Mouse (Mus musculus) hindbrain, embryonic 16.5 days (tissue): ENCODE data around the gene Sdr9c7. TPM values are rescaled to one million over a fixed set of nuclear protein-coding genes. Genes with fewer than 3 reads are reported as not detected.

Source experiments
- ATAC-seq: fragments of 200-750 bp; cut with Nextera tagmentation; 2 replicates; pipeline ENCODE4 v1.8.0; 2017; ENCODE audit warnings: moderate TSS enrichment, moderate library complexity
- H3K27ac ChIP-seq: fragments of 300-500 bp; sonication (generic); 2 replicates; pipeline ENCODE4 v1.5.1; 2014; ENCODE audit warnings: low read depth, mild to moderate bottlenecking, control low read depth, low read length, moderate library complexity
- H3K27me3 ChIP-seq: fragments of 300-500 bp; sonication (generic); replicated peaks from 2 replicates; pipeline ENCODE4 v1.6.1; 2014; ENCODE audit warnings: low read length; ENCODE audit not compliant: control insufficient read depth, insufficient read depth
- H3K36me3 ChIP-seq: fragments of 300-500 bp; sonication (generic); 2 replicates; pipeline ENCODE4 v1.6.1; 2014; ENCODE audit warnings: mild to moderate bottlenecking, low read length, moderate library complexity, mixed read lengths; ENCODE audit not compliant: control insufficient read depth, insufficient read depth
- H3K4me1 ChIP-seq: fragments of 300-500 bp; sonication (generic); 2 replicates; pipeline ENCODE4 v1.6.1; 2014; ENCODE audit warnings: low read depth, low read length; ENCODE audit not compliant: control insufficient read depth, insufficient read depth
- H3K4me2 ChIP-seq: fragments of 300-500 bp; sonication (generic); 2 replicates; pipeline ENCODE4 v1.6.1; 2014; ENCODE audit warnings: mild to moderate bottlenecking, low read length, control low read depth, moderate library complexity
- H3K4me3 ChIP-seq: fragments of 300-500 bp; sonication (generic); 2 replicates; pipeline ENCODE4 v1.5.1; 2014; ENCODE audit warnings: mild to moderate bottlenecking, low read length, control low read depth, moderate library complexity
- H3K9ac ChIP-seq: fragments of 300-500 bp; sonication (generic); 2 replicates; pipeline ENCODE4 v1.6.1; 2014; ENCODE audit warnings: low read depth, mild to moderate bottlenecking, control low read depth, low read length, moderate library complexity
- H3K9me3 ChIP-seq: fragments of 300-500 bp; sonication (generic); 2 replicates; pipeline ENCODE4 v1.6.1; 2014; ENCODE audit warnings: mild to moderate bottlenecking, low read length, moderate library complexity; ENCODE audit not compliant: control insufficient read depth
- WGBS: fragments of 180-500 bp; shearing (Covaris S2); extraction: QIAGEN DNeasy Blood & Tissue Kit; methylation state at CpG from one replicate; pipeline ENCODE4 v1.1.7; 2014; 5-methylcytosine and 5-hydroxymethylcytosine counted together
- polyA plus RNA-seq: library from polyadenylated mRNA; unstranded; fragments of >200 nt; fragmentation: Nextera tagmentation; extraction: Ambion mirVana; gene quantifications from 2 replicates; pipeline ENCODE4 v1.2.1, GENCODE M21; 2015

The Sdr9c7 gene
- polyA plus RNA-seq, 1 experiment from 2014 or later, result not detected

DNA sequence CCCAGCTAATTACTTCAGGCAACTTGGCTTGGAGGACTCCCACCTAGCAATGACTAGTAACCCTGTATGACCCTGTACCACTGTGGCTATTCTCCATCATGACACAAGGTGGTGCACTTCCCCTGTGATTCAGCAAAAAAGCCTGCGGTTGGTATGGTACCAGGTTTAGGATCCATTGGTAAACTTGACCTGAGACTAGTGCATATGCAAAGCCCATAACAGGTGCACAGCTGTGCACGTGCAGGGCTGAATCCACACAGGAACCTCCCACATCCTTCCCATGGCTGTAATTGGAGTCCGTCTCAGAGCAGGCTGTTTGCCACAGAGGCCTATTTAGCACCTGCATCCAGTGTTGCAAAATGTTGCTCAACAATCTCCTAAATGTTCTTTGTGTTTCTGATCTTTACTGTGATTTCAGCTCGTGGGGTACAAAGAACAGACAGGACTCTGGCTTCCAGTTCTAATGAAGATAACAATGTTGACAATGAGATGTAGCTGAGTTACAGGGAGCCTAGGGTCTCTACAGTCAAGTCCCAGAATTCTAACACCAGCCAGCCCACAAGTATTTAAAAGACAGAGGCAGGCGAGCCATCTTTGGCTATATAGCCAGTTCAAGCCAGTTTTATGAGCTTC, 47.2 kb downstream of the Sdr9c7 start:
- no peaks in the 10 kb centered on the region for H3K4me1 ChIP-seq
- H3K4me3 ChIP-seq, result no peak overlapping the region
- no peak overlapping the region for H3K27ac ChIP-seq
- H3K4me2 ChIP-seq, result no peak overlapping the region
- H3K27me3 ChIP-seq, result no peaks in the 10 kb centered on the region
- H3K9me3 ChIP-seq, result no peaks in the 10 kb centered on the region
- H3K36me3 ChIP-seq, result no peaks in the 10 kb centered on the region
- no peak overlapping the region for H3K9ac ChIP-seq
- ATAC-seq, result peak; percentile 52; the same call in 1 of the 2 replicates
- WGBS, result 33% methylated on average over 5 of the region's 5 CpGs

DNA sequence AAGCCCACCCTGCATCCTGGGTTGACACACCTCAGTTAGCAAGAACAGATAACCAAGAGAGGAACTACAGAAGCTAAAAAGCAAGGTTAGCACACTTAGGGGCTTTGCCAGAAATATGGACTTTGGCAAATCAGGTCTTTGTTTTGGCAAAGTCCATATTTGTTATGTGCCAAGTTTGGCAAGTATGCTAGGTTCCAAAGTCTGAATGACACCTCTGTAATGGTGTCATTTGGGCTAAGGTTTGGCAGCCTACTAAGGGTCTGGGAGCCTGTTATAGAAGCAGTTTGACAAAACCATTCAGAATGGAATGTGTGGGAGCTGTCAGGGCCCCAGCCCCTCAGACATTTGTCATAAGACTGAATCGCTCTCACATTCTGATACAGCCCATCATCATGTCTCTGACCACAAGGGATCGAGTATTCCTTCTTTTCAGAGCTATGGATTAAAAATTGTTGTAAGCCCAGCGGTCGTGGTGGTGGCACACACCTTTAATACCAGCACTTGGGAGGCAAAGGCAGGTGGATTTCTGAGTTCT, 51.3 kb downstream of the Sdr9c7 start:
- Histone ChIP-seq H3K4me2 (no peak overlapping the region), H3K4me1 (no peaks in the 10 kb centered on the region)
- ATAC-seq, result no peak

DNA sequence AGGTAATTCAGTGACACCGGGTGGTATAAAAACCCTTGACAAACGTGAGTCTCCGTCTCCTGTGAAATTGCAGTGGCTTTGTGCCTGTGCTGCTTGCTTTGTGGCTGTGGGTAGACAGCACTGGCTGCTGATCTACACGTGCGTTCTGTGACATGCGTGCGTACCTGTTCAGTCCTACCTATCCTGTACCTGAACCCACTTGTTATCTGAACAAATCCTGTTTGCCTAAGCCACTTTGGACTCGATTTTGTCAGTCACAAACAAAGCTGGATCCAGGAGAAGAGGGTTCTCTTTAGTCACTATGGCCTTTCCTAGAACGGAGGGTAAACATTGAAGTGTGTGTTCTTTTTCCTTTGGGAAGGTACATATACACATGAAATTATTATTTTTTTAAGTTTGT, 53.1 kb downstream of the Sdr9c7 start:
- no peak overlapping the region for H3K9ac ChIP-seq
- no peak overlapping the region for H3K4me2 ChIP-seq
- no peaks in the 10 kb centered on the region for H3K9me3 ChIP-seq
- H3K27ac ChIP-seq, result no peak overlapping the region
- 83% methylated on average over 9 of the region's 9 CpGs for WGBS
- H3K36me3 ChIP-seq, result no peaks in the 10 kb centered on the region
- H3K27me3 ChIP-seq, result no peaks in the 10 kb centered on the region
- no peaks in the 10 kb centered on the region for H3K4me1 ChIP-seq
- no peak overlapping the region for H3K4me3 ChIP-seq
- no peak for ATAC-seq

More for the DNA sequence above, 51.3 kb downstream of the Sdr9c7 start:
- Histone ChIP-seq H3K4me3 (no peak overlapping the region), H3K27ac (no peak overlapping the region), H3K27me3 (no peaks in the 10 kb centered on the region), H3K36me3 (no peaks in the 10 kb centered on the region), H3K9ac (no peak overlapping the region), H3K9me3 (no peaks in the 10 kb centered on the region)
- 92% methylated on average over 4 of the region's 4 CpGs for WGBS

DNA sequence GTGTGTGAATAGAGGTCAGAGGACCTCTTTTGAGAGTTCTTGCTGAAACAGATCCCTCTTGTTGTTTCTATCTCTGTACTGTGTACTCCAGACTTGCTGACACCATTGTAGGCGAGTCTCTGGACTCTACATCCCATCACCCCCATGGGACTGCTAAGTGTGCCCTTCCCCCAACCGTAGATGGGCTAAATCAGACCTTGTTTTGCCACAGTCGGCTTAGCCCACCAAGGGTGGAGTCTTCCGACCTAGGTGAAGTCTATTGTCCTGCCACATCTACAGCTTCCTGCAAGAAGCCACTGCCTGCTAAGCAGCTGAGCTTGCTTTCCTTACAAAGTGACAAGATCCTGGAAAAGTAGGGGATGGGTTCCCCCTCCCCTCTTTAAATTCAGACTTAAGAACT, 53.5 kb downstream of the Sdr9c7 start:
- no peak overlapping the region for H3K4me2 ChIP-seq
- ATAC-seq, result no peak
- H3K9ac ChIP-seq, result no peak overlapping the region
- H3K9me3 ChIP-seq, result no peaks in the 10 kb centered on the region
- H3K4me3 ChIP-seq, result no peak overlapping the region
- 73% methylated on average over 4 of the region's 4 CpGs for WGBS
- no peaks in the 10 kb centered on the region for H3K36me3 ChIP-seq
- no peaks in the 10 kb centered on the region for H3K4me1 ChIP-seq
- H3K27me3 ChIP-seq, result no peaks in the 10 kb centered on the region
- H3K27ac ChIP-seq, result no peak overlapping the region

DNA sequence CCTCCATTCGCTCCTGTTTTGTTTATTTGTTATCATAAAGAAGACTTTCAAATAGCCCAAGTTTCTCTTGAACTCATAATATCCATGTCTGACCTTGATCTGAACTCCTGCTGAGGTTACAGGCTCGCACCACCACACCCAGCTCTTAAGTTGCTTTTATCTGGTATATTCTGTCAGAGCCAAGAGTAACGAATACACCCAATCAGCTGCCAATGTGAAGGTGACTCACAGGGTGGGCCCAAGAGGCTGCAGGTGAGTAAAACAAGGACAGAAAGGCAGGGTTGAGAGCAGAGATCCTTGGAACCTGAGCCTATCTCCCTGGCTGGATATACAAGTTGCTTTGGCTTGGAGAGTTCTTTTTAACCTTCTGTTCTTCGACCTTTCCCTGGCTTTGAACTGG, 56.7 kb downstream of the Sdr9c7 start:
- Histone ChIP-seq H3K4me2 (no peak overlapping the region), H3K36me3 (no peaks in the 10 kb centered on the region), H3K9ac (no peak overlapping the region), H3K27ac (no peak overlapping the region), H3K27me3 (no peaks in the 10 kb centered on the region), H3K4me1 (no peaks in the 10 kb centered on the region), H3K4me3 (no peak overlapping the region), H3K9me3 (no peaks in the 10 kb centered on the region)
- WGBS, result 72% methylated on average over 4 of the region's 4 CpGs
- no peak for ATAC-seq

DNA sequence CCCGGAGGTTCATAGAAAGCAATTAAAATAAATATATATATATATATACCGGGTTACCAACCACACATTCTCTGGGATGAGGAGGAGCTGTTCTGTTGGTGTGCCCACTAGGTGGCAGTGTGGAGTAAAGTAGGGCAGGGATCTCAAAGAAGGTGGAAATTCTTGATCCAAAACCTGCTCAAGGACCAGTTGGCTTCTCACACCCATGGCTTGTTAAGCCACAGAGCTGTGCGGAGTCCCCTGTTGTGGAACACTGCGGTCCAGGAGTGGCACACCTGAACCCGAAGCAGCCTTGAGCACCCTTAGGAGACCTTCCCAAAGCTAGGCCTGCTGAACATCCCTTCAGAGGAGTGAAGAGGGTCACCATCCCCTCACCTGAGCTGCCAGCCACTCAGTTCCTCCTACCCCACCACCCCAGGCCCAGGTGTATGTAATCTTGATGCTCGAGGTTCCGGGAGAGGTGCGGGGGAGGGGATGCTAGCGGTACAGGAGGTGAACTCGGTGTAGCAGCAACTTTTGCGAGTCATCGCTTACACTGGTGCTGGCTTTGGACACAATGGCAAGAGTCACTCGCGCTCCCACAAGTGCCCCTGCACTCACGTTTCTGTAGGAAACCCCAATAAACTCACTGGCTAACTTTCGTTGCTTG, 58.0 kb downstream of the Sdr9c7 start:
- 61% methylated on average over 16 of the region's 16 CpGs for WGBS

DNA sequence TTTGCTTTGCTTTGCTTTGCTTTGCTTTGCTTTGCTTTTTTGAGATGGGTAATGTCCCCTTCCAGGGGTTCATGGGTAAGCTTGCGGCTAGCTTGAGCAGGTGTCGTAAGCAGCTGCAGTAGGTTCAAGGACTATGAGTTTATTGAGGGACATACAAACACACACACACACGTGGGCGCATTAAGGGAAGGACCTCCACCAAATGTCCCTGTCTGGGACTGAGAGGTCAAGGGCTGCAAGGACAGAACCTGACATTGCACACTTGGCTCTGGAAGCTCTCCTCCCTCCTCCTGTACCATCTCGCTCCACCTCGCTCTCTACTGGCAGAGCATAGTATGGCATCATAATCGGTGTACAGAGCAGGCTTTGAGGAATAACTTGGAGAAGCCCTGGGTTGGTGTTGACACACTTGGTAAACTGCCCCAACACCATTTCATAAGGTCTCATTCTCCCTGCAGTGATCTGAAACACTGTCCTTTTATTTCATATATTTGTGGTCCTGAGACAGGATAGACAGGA, 60.9 kb downstream of the Sdr9c7 start:
- no peak overlapping the region for H3K4me2 ChIP-seq
- no peak overlapping the region for H3K4me3 ChIP-seq
- WGBS, result 94% methylated on average over 7 of the region's 7 CpGs
- no peaks in the 10 kb centered on the region for H3K4me1 ChIP-seq
- ATAC-seq, result no peak
- no peaks in the 10 kb centered on the region for H3K36me3 ChIP-seq
- no peaks in the 10 kb centered on the region for H3K9me3 ChIP-seq
- H3K27ac ChIP-seq, result no peak overlapping the region
- H3K9ac ChIP-seq, result no peak overlapping the region
- H3K27me3 ChIP-seq, result no peaks in the 10 kb centered on the region

More for the DNA sequence above, 58.0 kb downstream of the Sdr9c7 start:
- ATAC-seq, result no peak
- Histone ChIP-seq H3K36me3 (no peaks in the 10 kb centered on the region), H3K9me3 (no peaks in the 10 kb centered on the region), H3K9ac (no peak overlapping the region), H3K4me1 (no peaks in the 10 kb centered on the region), H3K27me3 (no peaks in the 10 kb centered on the region), H3K4me3 (no peak overlapping the region), H3K27ac (no peak overlapping the region), H3K4me2 (no peak overlapping the region)

Other genes starting within 250 kb of the Sdr9c7 start
- gene Nemp1, start 231.6 kb upstream of the Sdr9c7 start, polyA plus RNA-seq, result 2.9 and 3.9 TPM in 2 replicates
- gene Nab2, start 229.9 kb upstream of the Sdr9c7 start, polyA plus RNA-seq, result 2.2 and 3.2 TPM in 2 replicates
- 0.52 and 0.73 TPM in 2 replicates for gene Myo1a, start 193.3 kb upstream of the Sdr9c7 start, polyA plus RNA-seq
- 0.74 and 2.5 TPM in 2 replicates for gene Tac2, start 174.0 kb upstream of the Sdr9c7 start, polyA plus RNA-seq
- gene Zbtb39, start 159.0 kb upstream of the Sdr9c7 start, polyA plus RNA-seq, result 2.4 TPM in 2 replicates
- gene Gpr182, start 146.8 kb upstream of the Sdr9c7 start, polyA plus RNA-seq, result 1.9 and 2.0 TPM in 2 replicates
- gene Rdh1, start 138.8 kb upstream of the Sdr9c7 start, polyA plus RNA-seq, result 0.04 TPM in 1 of 2 replicates, not detected in the other
- not detected in 2 replicates for gene Rdh16f1, start 138.7 kb upstream of the Sdr9c7 start, polyA plus RNA-seq
- gene Rdh9, start 122.1 kb upstream of the Sdr9c7 start, polyA plus RNA-seq, result 0.20 and 0.21 TPM in 2 replicates
- not detected in 2 replicates for gene Rdh16, start 97.4 kb upstream of the Sdr9c7 start, polyA plus RNA-seq
- gene Rdh19, start 48.6 kb upstream of the Sdr9c7 start, polyA plus RNA-seq, result not detected in 2 replicates
- not detected in 2 replicates for gene Rdh16f2, start 32.0 kb upstream of the Sdr9c7 start, polyA plus RNA-seq
- gene Rdh7, start 9.7 kb upstream of the Sdr9c7 start, polyA plus RNA-seq, result not detected in 2 replicates
- not detected in 2 replicates for gene Hsd17b6, start 109.1 kb downstream of the Sdr9c7 start, polyA plus RNA-seq
- gene Prim1, start 116.7 kb downstream of the Sdr9c7 start, polyA plus RNA-seq, result 37.2 and 40.2 TPM in 2 replicates
- 426 and 444 TPM in 2 replicates for gene Naca, start 137.1 kb downstream of the Sdr9c7 start, polyA plus RNA-seq
- gene Ptges3, start 160.4 kb downstream of the Sdr9c7 start, polyA plus RNA-seq, result 359 and 361 TPM in 2 replicates
- gene Atp5b, start 184.8 kb downstream of the Sdr9c7 start, polyA plus RNA-seq, result 2,423 and 2,704 TPM in 2 replicates
- gene Baz2a, start 193.1 kb downstream of the Sdr9c7 start, polyA plus RNA-seq, result 6.9 and 7.3 TPM in 2 replicates